Mouse (Mus musculus) G1E-ER4 (cell line): ENCODE measurements around the gene Slc6a16. TPM values are rescaled to one million over a fixed set of nuclear protein-coding genes. Genes with fewer than 3 reads are reported as not detected.

Experiments used
- GATA1 ChIP-seq: IDR thresholded peaks from one replicate; pipeline ENCODE4 v1.8.0; 2012; ENCODE audit warnings: low read length, inconsistent platforms
- polyA plus RNA-seq: library from polyadenylated mRNA; stranded (reverse); fragments of >175 nt; gene quantifications from 2 replicates; pipeline ENCODE4 v1.2.3, GENCODE M21; 2012

The Slc6a16 gene
- polyA plus RNA-seq, result not detected in 2 replicates

DNA sequence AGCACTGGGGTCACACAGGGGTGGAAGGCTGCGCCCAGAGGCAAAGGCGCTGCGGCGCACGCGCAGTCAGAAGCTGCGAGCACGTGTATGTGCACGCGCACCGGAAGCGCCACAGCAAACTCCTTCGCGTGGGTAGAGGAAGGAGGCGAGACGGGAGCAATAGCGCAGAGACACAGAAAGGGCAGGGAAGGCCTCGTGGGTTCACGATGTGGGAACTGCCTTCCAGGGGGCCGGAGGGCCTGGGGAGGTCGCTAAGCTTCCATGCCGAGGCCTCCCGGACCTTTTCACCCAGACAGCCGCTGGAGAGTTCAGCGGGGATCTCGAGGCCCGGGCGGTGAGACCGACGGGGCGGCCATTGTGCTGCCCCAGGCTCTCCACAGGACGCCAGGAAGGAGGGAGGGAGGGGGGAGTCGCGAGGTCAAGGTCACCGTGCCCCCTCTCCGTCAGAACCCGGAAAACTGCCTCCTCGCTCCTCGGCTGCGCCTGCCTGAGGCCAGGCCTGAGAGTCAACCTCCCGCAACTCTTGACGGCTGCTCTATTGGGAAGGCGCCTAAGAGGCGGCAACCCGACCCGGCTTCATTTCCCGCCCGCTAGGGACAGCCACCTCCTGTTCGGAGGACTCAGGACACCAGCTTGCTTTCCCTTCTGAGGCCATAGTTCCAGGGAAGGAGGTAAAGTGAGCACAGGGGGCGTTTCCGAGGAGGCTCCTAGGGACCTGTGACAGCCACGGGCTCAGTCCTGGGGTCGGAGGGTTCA lies at the start of gene Slc6a16:
TSS of gene Slc6a16 (plus strand) at position 453 of the 756 bp plus-strand sequence.
- TF ChIP-seq GATA1, result no peak

DNA sequence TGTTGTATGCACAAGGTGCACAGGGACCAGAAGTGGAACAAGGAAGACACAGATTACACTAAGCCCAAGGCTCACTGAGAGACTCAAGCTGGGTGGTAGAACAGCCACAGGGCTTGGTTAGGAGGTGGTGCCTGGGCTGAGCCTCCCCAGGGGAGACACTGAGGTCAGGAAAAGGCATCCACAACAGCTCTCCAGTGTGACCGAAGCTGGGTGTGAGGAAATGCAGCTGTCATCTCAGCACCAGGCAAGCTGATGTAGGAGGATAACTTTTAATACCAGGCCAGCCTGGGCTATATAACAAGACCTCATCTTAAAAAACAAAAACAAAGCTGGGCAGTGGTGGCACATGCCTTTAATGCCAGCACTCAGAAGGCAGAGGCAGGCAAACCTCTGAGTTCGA lies 49.7 kb upstream of the Slc6a16 start:
- TF ChIP-seq GATA1, result no peak

DNA sequence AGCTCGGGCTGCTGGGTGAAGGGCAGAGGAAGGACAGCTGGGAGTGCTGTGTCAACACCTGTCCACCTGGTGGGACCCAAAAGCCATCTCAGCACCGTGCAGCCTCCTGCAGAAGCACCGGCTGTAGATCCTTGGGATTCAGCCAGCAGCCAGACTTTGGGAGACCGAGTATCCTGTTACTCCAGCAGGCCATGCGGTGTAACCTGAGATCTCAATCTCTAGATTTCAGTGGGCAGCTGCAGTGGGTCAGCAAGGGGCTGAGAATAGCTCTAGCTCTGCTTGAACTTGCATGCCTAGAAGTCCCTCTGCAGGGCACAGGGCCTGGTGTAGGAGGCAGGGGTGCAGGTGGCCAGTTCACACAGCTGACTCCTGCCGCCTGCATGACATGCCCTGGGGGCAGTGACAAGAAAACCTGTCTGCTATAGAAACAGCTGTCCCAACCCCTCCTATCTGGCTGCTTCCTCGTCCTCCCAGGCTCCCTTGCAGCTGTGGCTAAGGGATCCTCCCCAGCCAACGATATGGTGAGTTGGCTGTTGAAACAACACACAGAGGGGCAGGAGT lies 49.0 kb upstream of the Slc6a16 start:
- no peak for TF ChIP-seq GATA1

DNA sequence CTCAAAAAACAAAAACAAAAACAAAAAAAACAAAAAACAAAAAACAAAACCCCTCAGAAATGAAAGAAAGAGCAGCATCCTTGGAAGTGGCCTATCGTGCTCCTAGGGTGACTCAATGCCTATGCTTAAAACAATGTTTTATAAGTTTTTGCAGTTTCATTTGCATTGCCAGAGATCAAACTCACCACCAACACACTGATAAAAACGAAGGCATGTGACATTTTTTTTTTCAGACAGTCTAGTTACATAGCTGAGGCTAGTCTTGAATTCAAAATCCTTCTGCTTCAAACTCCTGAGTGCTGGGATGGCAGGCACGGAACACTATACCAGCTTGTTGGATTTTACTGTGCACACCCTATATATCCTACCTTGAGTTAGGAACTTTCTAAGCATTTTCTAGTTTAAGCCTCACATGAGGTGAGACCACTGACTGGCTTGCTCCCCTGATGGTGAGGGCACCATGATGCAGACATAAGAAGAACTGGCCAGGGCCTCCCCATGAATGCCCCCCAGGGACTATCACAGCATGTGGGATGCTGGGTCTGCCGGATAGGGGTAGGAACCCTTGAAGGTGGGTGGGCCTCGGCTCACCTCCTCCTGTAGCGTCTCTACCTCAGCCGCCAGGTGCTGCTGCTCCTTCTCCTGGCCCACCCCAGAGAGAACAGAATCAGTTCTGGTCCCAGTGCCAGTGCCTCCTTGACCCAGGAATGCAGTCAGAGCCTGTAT lies 48.1 kb upstream of the Slc6a16 start:
- TF ChIP-seq GATA1, result no peak

- no peak for TF ChIP-seq GATA1
Measured at GRCm38 (mm10) chr7:45193406-45193805, 47.5 kb upstream of the Slc6a16 start.

DNA sequence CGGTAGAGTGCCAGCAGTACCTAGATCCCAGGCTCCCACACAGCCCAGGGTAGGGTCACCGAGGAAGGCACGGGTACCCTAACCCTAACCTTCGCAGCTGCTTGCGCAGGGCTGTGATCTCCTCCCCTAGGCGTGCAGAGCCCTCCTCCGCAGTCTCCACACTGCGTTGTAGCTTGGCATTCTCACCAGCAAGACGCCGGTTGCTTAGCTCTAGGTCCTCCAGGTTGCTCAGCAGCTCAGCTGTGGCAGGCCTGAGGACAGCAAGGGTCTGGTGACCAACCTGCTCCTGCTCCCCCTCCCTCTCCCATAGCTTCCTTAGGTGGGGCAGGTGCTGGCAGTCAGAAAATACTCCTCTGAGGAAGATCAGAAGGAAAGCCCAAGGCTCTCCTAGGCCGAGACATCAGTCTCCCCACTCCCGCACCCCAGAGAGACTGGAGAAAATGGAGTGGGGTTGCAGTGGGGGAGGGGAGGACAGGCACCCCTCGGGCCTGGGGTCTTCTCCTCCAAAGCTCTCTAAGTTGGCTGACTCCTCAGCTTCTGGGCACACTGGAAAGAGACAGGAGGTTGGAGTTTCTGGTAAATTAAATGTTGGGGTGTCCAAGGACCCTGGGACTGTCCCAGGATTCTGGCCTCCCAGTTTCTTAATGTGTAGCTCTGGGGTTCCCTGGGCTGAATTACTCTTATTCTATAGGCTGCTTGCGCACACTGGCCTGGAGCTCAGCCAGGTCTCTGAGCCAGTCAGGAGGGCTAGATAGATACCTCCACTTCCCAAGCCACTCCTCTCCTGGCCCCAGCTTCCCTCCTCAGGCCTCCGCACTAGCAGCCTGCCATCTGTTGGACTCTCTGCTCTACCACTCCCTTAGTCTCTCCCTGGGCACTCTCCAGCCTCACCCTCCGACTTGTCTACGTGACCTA lies 46.8 kb upstream of the Slc6a16 start:
- no peak for TF ChIP-seq GATA1

GRCm38 (mm10) chr7:45195341-45196175 lies 45.3 kb upstream of the Slc6a16 start:
- TF ChIP-seq GATA1, result no peak

DNA sequence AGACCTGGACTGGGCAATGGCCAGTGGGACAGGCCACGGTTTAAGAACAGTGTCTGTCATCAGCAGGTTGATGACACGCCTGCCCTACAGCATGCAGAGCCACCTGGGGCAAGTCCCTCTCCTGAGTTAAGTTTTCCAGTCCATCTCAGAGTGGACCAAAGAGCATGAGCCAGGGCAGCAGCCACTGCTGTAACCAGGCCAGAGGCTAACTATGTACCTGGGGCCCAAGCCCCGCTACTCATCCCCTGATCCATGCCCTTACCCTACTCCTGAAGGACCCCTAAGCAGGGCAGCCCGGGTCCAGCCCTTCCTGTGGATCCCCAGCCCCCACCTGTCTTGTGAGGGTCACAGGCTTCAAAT lies 44.7 kb upstream of the Slc6a16 start:
- no peak for TF ChIP-seq GATA1

- TF ChIP-seq GATA1, result no peak
Measured at GRCm38 (mm10) chr7:45196994-45197393, 43.9 kb upstream of the Slc6a16 start.

- no peak for TF ChIP-seq GATA1
Measured at GRCm38 (mm10) chr7:45198435-45198834, 42.5 kb upstream of the Slc6a16 start.

GRCm38 (mm10) chr7:45198961-45199360 lies 41.9 kb upstream of the Slc6a16 start:
- no peak for TF ChIP-seq GATA1

- no peak for TF ChIP-seq GATA1
Measured at GRCm38 (mm10) chr7:45202654-45203053, 38.2 kb upstream of the Slc6a16 start.

GRCm38 (mm10) chr7:45204380-45205143 lies 36.3 kb upstream of the Slc6a16 start, which contains the start of gene Ccdc155:
Gene Ccdc155, minus strand, starts transcription at chr7:45204892.
- TF ChIP-seq GATA1, result no peak

GRCm38 (mm10) chr7:45208260-45208659 lies 32.6 kb upstream of the Slc6a16 start:
- no peak for TF ChIP-seq GATA1
